Mouse (Mus musculus) midbrain, postnatal 0 days (tissue): Measurements from ENCODE around the gene Padi1. TPM values are rescaled to one million over a fixed set of nuclear protein-coding genes. Genes with fewer than 3 reads are reported as not detected.

Source experiments
- ATAC-seq: fragments of 200-750 bp; cut with Nextera tagmentation; 2 replicates; pipeline ENCODE4 v1.8.0; 2017; ENCODE audit warnings: moderate number of reproducible peaks, mild to moderate bottlenecking, moderate TSS enrichment, moderate library complexity; ENCODE audit not compliant: low FRiP score
- DNase-seq: peaks from one replicate; pipeline ENCODE4 v3.0.0-alpha.2; 2015; ENCODE audit warnings: low spot score
- H3K27ac ChIP-seq: fragments of 300-500 bp; sonication (generic); 2 replicates; pipeline ENCODE4 v1.5.1; 2014; ENCODE audit warnings: low read depth, mild to moderate bottlenecking, low read length, mixed read lengths
- H3K27me3 ChIP-seq: fragments of 300-500 bp; sonication (generic); 2 replicates; pipeline ENCODE4 v1.6.1; 2014; ENCODE audit warnings: low read length, control low read depth, mixed read lengths; ENCODE audit not compliant: insufficient read depth
- H3K36me3 ChIP-seq: fragments of 300-500 bp; sonication (generic); 2 replicates; pipeline ENCODE4 v1.6.1; 2014; ENCODE audit warnings: low read length, control low read depth, mixed read lengths; ENCODE audit not compliant: insufficient read depth
- H3K4me1 ChIP-seq: fragments of 300-500 bp; sonication (generic); 2 replicates; pipeline ENCODE4 v1.6.1; 2014; ENCODE audit warnings: mild to moderate bottlenecking, control low read depth, antibody characterized with exemption, low read length, mixed read lengths; ENCODE audit not compliant: insufficient read depth
- H3K4me2 ChIP-seq: fragments of 300-500 bp; sonication (generic); 2 replicates; pipeline ENCODE4 v1.6.1; 2014; ENCODE audit warnings: low read depth, mild to moderate bottlenecking, low read length, mixed read lengths; ENCODE audit not compliant: poor library complexity, severe bottlenecking
- H3K4me3 ChIP-seq: fragments of 300-500 bp; sonication (generic); 2 replicates; pipeline ENCODE4 v1.5.1; 2014; ENCODE audit warnings: low read depth, mild to moderate bottlenecking, low read length, moderate library complexity
- H3K9ac ChIP-seq: fragments of 300-500 bp; sonication (generic); replicated peaks from 2 replicates; pipeline ENCODE4 v1.6.1; 2014; ENCODE audit warnings: mild to moderate bottlenecking, low read length, moderate library complexity, mixed read lengths; ENCODE audit not compliant: poor library complexity, severe bottlenecking
- H3K9me3 ChIP-seq: fragments of 300-500 bp; sonication (generic); 2 replicates; pipeline ENCODE4 v1.6.1; 2016; ENCODE audit warnings: low read length, control low read depth
- CTCF ChIP-seq: IDR thresholded peaks from 2 replicates; pipeline ENCODE4 v1.5.1; 2016; ENCODE audit warnings: antibody characterized with exemption, mild to moderate bottlenecking
- WGBS: fragments of 180-500 bp; shearing (Covaris S2); extraction: QIAGEN DNeasy Blood & Tissue Kit; methylation state at CpG from one replicate; pipeline ENCODE4 v1.1.7; 2014; 5-methylcytosine and 5-hydroxymethylcytosine counted together
- polyA plus RNA-seq: library from polyadenylated mRNA; unstranded; fragments of >200 nt; fragmentation: Nextera tagmentation; extraction: Ambion mirVana; gene quantifications from 2 replicates; pipeline ENCODE4 v1.2.1, GENCODE M21; 2015
- total RNA-seq: library from RNA; depleted of rRNA; stranded (reverse); fragments of >200 nt; gene quantifications from 2 replicates; pipeline ENCODE4 v1.2.3, GENCODE M21; 2014

Padi1 gene
- total and polyA plus RNA-seq, 2 experiments from 2014 or later = 0.16 TPM; not detected in 1

DNA sequence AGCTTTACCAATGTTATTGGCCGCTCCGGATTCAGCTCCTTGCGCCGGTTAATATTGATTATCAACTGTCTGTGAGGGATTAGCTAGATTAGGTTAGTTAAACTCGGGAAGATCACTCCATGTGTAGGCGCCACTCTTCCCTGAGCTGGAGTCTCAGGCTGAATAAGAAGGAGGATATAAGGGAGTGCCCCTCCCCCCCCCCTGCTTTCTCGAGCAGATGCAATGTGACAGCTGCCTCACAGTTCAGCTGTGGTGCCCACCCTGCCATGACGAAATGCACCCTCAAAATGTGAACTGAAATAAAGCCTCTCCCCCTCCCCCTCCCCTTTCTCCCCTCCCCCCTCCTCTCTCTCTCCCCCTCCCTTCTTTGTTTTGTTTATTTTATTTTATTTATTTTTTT lies 8.0 kb upstream of the Padi1 start:
- WGBS = 51% methylated on average over 8 of the region's 8 CpGs
- no peak for ATAC-seq
- TF ChIP-seq CTCF = no peak

DNA sequence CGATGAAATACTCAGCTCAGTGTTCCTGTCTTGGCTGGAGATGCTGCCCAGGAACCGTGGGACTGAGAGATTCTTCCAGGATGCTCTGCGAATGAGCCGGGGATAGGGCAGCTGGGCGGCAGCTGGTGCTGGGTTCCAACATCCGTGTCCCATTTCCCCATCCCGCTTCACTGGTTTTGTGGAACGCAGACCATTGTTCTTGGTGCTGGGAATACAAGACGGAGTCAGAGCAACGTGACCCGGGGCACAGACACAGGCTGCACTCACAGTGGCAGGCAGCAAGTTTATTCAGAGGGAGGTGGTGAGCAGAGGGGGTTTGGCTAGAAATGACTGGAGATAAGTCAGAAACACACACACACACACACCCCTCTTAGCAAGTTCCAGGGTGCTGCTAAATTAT lies 3.7 kb upstream of the Padi1 start:
- DNase-seq = no peak
- no peak overlapping the region for H3K27ac ChIP-seq
- H3K4me1 ChIP-seq = no peaks in the 10 kb centered on the region
- H3K9me3 ChIP-seq = no peaks in the 10 kb centered on the region
- no peak for ATAC-seq
- H3K36me3 ChIP-seq = no peaks in the 10 kb centered on the region
- 75% methylated on average over 11 of the region's 11 CpGs for WGBS
- no peak overlapping the region for H3K4me2 ChIP-seq
- H3K9ac ChIP-seq = no peak overlapping the region
- no peaks in the 10 kb centered on the region for H3K27me3 ChIP-seq
- no peak overlapping the region for H3K4me3 ChIP-seq
- no peak for TF ChIP-seq CTCF

More for the DNA sequence above, 8.0 kb upstream of the Padi1 start:
- Histone ChIP-seq H3K4me1 (no peaks in the 10 kb centered on the region), H3K9me3 (no peaks in the 10 kb centered on the region), H3K4me3 (no peak overlapping the region), H3K36me3 (no peaks in the 10 kb centered on the region), H3K9ac (no peak overlapping the region), H3K27me3 (no peaks in the 10 kb centered on the region), H3K27ac (no peak overlapping the region), H3K4me2 (no peak overlapping the region)
- no peak for DNase-seq

DNA sequence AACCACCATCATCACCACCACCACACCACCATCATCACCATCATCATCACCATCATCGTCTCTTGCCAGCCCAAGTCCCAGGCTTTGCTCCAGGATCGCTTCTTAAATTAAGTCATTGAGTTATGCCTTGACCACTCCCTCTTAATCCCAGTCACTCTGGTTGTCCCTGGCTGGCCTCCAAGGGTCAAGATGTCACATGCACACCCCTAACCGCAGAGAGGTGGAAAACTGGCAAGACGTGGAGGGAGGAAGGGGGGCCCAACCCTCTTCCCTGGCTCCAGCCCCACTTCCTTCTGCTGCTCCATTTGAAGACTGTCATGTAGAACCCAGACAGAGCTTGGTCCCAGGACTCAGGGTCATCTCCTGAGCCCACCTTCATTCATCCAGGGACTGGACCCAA lies 587 bp downstream of the Padi1 start:
- TF ChIP-seq CTCF = no peak
- no peak overlapping the region for H3K4me2 ChIP-seq
- no peaks in the 10 kb centered on the region for H3K4me1 ChIP-seq
- ATAC-seq (no peak), DNase-seq (no peak)
- H3K9ac ChIP-seq = no peak overlapping the region
- no peak overlapping the region for H3K4me3 ChIP-seq
- no peaks in the 10 kb centered on the region for H3K27me3 ChIP-seq
- H3K9me3 ChIP-seq = no peaks in the 10 kb centered on the region
- no peaks in the 10 kb centered on the region for H3K36me3 ChIP-seq
- WGBS = 75% methylated on average over 3 of the region's 4 CpGs
- no peak overlapping the region for H3K27ac ChIP-seq

DNA sequence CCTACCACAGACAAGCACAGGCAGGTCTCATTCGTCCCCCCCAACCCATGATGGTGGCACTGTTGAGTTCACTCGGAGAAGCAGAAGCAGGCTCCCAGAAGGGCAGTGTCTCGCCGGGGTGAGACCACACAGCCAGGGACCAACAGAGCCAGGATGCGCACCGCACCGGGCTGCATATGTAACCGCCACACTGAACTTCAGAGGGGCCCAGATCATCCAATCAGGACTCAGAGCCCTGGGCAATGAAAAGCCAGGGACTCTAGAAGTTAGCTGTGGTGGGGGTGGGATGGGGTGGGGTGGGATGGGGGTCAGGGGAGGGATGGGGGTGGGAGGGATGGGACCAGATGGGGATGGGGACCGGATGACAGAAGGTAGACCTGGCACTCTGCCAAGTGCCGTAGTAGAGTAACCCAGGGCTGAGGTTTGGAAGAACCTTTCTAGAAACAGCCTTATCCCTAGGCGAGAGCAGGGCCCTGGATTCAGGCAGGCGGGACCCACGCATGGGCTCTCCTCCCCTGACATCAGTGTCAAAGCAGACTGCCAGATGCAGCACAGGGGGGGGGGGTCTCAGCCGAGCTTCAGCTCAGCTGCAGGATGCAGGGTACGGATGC lies 1.8 kb downstream of the Padi1 start:
- H3K9ac ChIP-seq = no peak overlapping the region
- H3K27ac ChIP-seq = no peak overlapping the region
- H3K9me3 ChIP-seq = no peaks in the 10 kb centered on the region
- 61% methylated on average over 14 of the region's 15 CpGs for WGBS
- no peak for DNase-seq
- TF ChIP-seq CTCF = no peak
- no peak overlapping the region for H3K4me2 ChIP-seq
- H3K4me3 ChIP-seq = no peak overlapping the region
- no peaks in the 10 kb centered on the region for H3K27me3 ChIP-seq
- ATAC-seq = no peak
- H3K36me3 ChIP-seq = no peaks in the 10 kb centered on the region
- no peaks in the 10 kb centered on the region for H3K4me1 ChIP-seq

DNA sequence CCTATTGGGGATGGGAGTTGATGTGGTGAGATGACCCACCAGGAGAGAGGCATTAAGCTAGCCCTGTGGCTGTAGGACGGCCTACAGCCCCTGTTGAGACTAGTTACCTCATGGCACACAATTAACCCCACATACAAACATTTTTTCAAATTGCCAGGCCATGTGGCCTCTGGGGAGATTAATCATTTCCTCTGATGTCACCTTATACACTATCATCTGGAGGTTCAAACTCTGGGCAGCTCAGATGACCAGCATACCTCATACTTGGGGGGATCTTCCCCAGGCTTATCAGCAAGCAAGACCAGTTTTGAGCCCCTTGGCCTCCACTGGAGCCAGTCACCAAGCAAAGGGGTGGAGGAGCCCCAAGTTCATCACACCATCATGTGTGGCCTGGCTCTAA lies 2.7 kb downstream of the Padi1 start:
- DNase-seq (no peak), ATAC-seq (no peak)
- H3K27ac ChIP-seq = no peak overlapping the region
- H3K4me3 ChIP-seq = no peak overlapping the region
- no peaks in the 10 kb centered on the region for H3K36me3 ChIP-seq
- 79% methylated on average over 1 of the region's 1 CpGs for WGBS
- no peak for TF ChIP-seq CTCF
- no peaks in the 10 kb centered on the region for H3K9me3 ChIP-seq
- no peaks in the 10 kb centered on the region for H3K27me3 ChIP-seq
- H3K4me2 ChIP-seq = no peak overlapping the region
- H3K4me1 ChIP-seq = 0 out of 2 replicates have a peak, but pooled peaks cover 3% of the 10 kb centered on the region
- no peak overlapping the region for H3K9ac ChIP-seq

DNA sequence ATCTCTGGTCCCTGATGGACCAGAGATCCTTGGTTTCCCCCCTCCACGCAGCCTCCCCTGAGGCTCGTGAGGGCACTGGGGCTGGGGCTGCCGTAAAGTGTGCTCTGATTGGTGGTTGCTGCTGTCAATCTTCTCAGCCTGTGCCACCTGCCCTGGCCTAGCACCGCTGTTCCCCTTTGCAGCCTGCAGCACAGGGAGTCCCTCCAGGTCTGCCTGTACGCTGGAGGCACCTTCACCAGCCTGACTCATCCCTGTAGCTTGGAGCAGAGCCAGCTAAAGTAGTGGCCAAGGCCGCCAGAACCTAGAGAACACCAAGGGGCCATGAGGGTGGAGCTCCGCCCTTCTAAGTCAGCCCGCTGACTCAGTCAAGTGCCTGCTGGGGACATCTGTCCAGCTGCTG lies 7.7 kb downstream of the Padi1 start:
- no peaks in the 10 kb centered on the region for H3K9me3 ChIP-seq
- peaks cover 6% of the 10 kb centered on the region; the same call in 1 of the 2 replicates for H3K4me1 ChIP-seq
- TF ChIP-seq CTCF = no peak
- H3K4me2 ChIP-seq = no peak overlapping the region
- WGBS = 21% methylated on average over 8 of the region's 8 CpGs
- H3K4me3 ChIP-seq = no peak overlapping the region
- no peak overlapping the region for H3K27ac ChIP-seq
- H3K27me3 ChIP-seq = no peaks in the 10 kb centered on the region
- no peak for ATAC-seq
- no peak for DNase-seq
- H3K36me3 ChIP-seq = no peaks in the 10 kb centered on the region
- no peak overlapping the region for H3K9ac ChIP-seq
